Mouse (Mus musculus): ENCODE data around the gene Asphd2. TPM values are rescaled to one million over a fixed set of nuclear protein-coding genes. Genes with fewer than 3 reads are reported as not detected.

Asphd2 gene
- total and polyA plus RNA-seq, 2 experiments from 2014 or later, result 118 to 164 TPM

- Histone ChIP-seq H3K9me3 (ENCODE audit: low read length) (no peaks in the 10 kb centered on the region), H3K9ac (replicated peaks; ENCODE audit: low read length) (no peak overlapping the region), H3K4me3 (ENCODE audit: low read length) (no peak overlapping the region), H3K4me1 (ENCODE audit: insufficient read depth, low read length) (0 out of 2 replicates have a peak, but pooled peaks cover 9% of the 10 kb centered on the region), H3K36me3 (ENCODE audit: insufficient read depth, low read length) (peaks cover 23% of the 10 kb centered on the region; the same call in 1 of the 2 replicates), H3K27me3 (ENCODE audit: insufficient read depth, low read length) (no peaks in the 10 kb centered on the region), H3K4me2 (ENCODE audit: low read depth, low read length) (no peak overlapping the region), H3K27ac (no peak overlapping the region)
- no peak for TF ChIP-seq CTCF (IDR thresholded peaks at IDR 0.05; ENCODE audit: low read depth)
- no peak for ATAC-seq
- no peak for DNase-seq (ENCODE audit: low spot score)
- 80% methylated on average over 16 of the region's 16 CpGs for WGBS
These were observed 48.3 kb downstream of the Asphd2 start for GRCm38 (mm10) chr5:112346211-112346965.

- Histone ChIP-seq H3K4me2 (ENCODE audit: low read depth, low read length) (no peak overlapping the region), H3K36me3 (ENCODE audit: insufficient read depth, low read length) (peaks cover 11% of the 10 kb centered on the region; the same call in 1 of the 2 replicates), H3K9me3 (ENCODE audit: low read length) (no peaks in the 10 kb centered on the region), H3K27ac (no peak overlapping the region), H3K4me1 (ENCODE audit: insufficient read depth, low read length) (0 out of 2 replicates have a peak, but pooled peaks cover 9% of the 10 kb centered on the region), H3K4me3 (ENCODE audit: low read length) (no peak overlapping the region), H3K9ac (replicated peaks; ENCODE audit: low read length) (0 out of 2 replicates have a peak overlapping the region, but pooled peaks have one; percentile 14), H3K27me3 (ENCODE audit: insufficient read depth, low read length) (no peaks in the 10 kb centered on the region)
- ATAC-seq (no peak), DNase-seq (ENCODE audit: low spot score) (no peak)
- no peak for TF ChIP-seq CTCF (IDR thresholded peaks at IDR 0.05; ENCODE audit: low read depth)
- WGBS, result 78% methylated on average over 6 of the region's 6 CpGs
These were observed 50.3 kb downstream of the Asphd2 start for GRCm38 (mm10) chr5:112344092-112344960.

DNA sequence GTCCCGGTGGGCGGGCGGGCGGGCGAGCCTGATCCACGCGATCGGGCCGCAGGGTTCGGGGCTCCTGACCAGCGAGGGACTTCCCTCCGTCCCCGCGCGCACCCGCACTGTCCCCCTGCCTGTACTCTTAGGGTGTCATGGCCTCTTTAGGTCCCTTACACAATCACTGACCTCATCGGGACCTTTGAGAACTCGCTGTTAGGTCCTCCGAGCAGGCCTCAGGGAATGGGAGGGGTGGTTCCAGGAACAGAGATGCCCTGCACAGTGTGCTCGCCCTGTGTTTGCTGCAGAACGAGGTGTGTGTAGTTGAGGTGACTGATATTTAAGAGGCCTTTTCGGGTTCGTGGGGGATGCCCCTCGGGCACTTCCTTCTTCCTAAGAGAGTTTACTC lies 51.5 kb downstream of the Asphd2 start:
- H3K27ac ChIP-seq, result peak overlapping the region; percentile 68
- peak overlapping the region; percentile 79 for H3K9ac ChIP-seq (replicated peaks; ENCODE audit: low read length)
- 0% methylated on average over 20 of the region's 24 CpGs for WGBS
- ATAC-seq (peak; percentile 71), DNase-seq (ENCODE audit: low spot score) (no peak)
- no peaks in the 10 kb centered on the region for H3K27me3 ChIP-seq (ENCODE audit: insufficient read depth, low read length)
- H3K9me3 ChIP-seq (ENCODE audit: low read length), result no peaks in the 10 kb centered on the region
- peak overlapping the region; percentile 77 for H3K4me2 ChIP-seq (ENCODE audit: low read depth, low read length)
- no peak for TF ChIP-seq CTCF (IDR thresholded peaks at IDR 0.05; ENCODE audit: low read depth)
- 0 out of 2 replicates have a peak, but pooled peaks cover 9% of the 10 kb centered on the region for H3K4me1 ChIP-seq (ENCODE audit: insufficient read depth, low read length)
- H3K36me3 ChIP-seq (ENCODE audit: insufficient read depth, low read length), result peaks cover 15% of the 10 kb centered on the region
- H3K4me3 ChIP-seq (ENCODE audit: low read length), result peak overlapping the region; percentile 81

DNA sequence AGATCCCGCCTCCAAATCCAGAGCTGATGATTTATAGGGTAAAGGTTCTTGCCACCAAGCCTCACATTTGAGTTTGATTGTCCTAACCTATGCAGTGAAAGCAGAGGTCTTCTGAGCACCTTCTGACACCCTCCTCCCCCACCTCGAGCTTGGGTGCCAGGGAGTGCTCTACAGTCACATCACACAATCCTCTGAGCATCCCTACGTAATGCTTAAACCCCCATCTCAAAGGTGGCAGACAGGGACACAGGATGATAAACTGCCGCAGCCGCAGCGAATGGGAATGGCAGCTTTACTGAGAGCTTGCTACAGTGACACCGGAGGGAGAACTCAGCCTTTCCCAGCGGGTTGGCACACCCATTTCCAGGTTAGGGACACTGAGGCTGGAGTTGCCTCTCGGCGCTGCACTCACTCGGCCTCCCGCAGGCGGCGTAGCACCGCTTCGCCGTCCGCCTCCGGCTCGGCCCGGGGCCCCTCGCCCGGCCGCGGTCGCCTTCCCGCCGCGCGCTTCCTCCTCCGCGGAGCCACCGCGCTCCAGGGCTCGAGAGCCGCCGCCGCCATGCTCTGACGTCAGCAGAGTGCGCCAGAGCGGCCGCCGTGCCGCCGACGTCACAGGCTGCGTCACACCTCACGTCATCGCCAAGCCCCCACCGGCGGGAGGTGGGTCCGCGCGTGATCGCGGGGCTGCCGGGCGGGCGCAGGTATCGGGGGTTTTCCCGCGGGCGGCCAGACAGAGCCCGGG lies 52.0 kb downstream of the Asphd2 start, which contains the start of the genes Srrd and Hps4:
TSS of gene Srrd (minus strand) at position 578 of the 742 bp plus-strand sequence.
TSS of gene Hps4 (plus strand) at position 621 of the 742 bp plus-strand sequence.
- Histone ChIP-seq H3K4me1 (ENCODE audit: insufficient read depth, low read length) (0 out of 2 replicates have a peak, but pooled peaks cover 9% of the 10 kb centered on the region), H3K9ac (replicated peaks; ENCODE audit: low read length) (peak within 1 kb of the TSS; percentile 79)
- 2% methylated on average over 63 of the region's 64 CpGs for WGBS

GRCm38 (mm10) chr5:112339215-112339614 lies 55.5 kb downstream of the Asphd2 start:
- no peaks in the 10 kb centered on the region for H3K27me3 ChIP-seq (ENCODE audit: insufficient read depth, low read length)
- no peak overlapping the region for H3K27ac ChIP-seq
- 0 out of 2 replicates have a peak, but pooled peaks cover 4% of the 10 kb centered on the region for H3K4me1 ChIP-seq (ENCODE audit: insufficient read depth, low read length)
- no peak overlapping the region for H3K4me3 ChIP-seq (ENCODE audit: low read length)
- H3K9ac ChIP-seq (replicated peaks; ENCODE audit: low read length), result no peak overlapping the region
- peak; percentile 33 for DNase-seq (ENCODE audit: low spot score)
- ATAC-seq, result no peak
- TF ChIP-seq CTCF (IDR thresholded peaks at IDR 0.05; ENCODE audit: low read depth), result peak; percentile 45
- H3K36me3 ChIP-seq (ENCODE audit: insufficient read depth, low read length), result peaks cover 45% of the 10 kb centered on the region
- H3K4me2 ChIP-seq (ENCODE audit: low read depth, low read length), result no peak overlapping the region
- no peaks in the 10 kb centered on the region for H3K9me3 ChIP-seq (ENCODE audit: low read length)
- 49% methylated on average over 7 of the region's 7 CpGs for WGBS

More for the DNA sequence above, 52.0 kb downstream of the Asphd2 start, which contains the start of the genes Srrd and Hps4:
- Histone ChIP-seq H3K36me3 (ENCODE audit: insufficient read depth, low read length) (peaks cover 17% of the 10 kb centered on the region), H3K4me3 (ENCODE audit: low read length) (peak within 1 kb of the TSS; percentile 81), H3K27ac (peak within 1 kb of the TSS; percentile 68), H3K9me3 (ENCODE audit: low read length) (no peaks in the 10 kb centered on the region), H3K4me2 (ENCODE audit: low read depth, low read length) (peak within 1 kb of the TSS; percentile 77), H3K27me3 (ENCODE audit: insufficient read depth, low read length) (no peaks in the 10 kb centered on the region)
- no peak for TF ChIP-seq CTCF (IDR thresholded peaks at IDR 0.05; ENCODE audit: low read depth)
- ATAC-seq (peak; percentile 75), DNase-seq (ENCODE audit: low spot score) (peak; percentile 93)

- H3K4me3 ChIP-seq (ENCODE audit: low read length), result no peak overlapping the region
- no peak for ATAC-seq
These were observed 57.7 kb downstream of the Asphd2 start for GRCm38 (mm10) chr5:112337004-112337403.

More at GRCm38 (mm10) chr5:112337004-112337403, 57.7 kb downstream of the Asphd2 start:
- no peaks in the 10 kb centered on the region for H3K9me3 ChIP-seq (ENCODE audit: low read length)
- 93% methylated on average over 22 of the region's 22 CpGs for WGBS
- H3K27me3 ChIP-seq (ENCODE audit: insufficient read depth, low read length), result no peaks in the 10 kb centered on the region
- no peak overlapping the region for H3K27ac ChIP-seq
- H3K9ac ChIP-seq (replicated peaks; ENCODE audit: low read length), result no peak overlapping the region
- H3K4me1 ChIP-seq (ENCODE audit: insufficient read depth, low read length), result no peaks in the 10 kb centered on the region
- no peak overlapping the region for H3K4me2 ChIP-seq (ENCODE audit: low read depth, low read length)
- no peak for DNase-seq (ENCODE audit: low spot score)
- H3K36me3 ChIP-seq (ENCODE audit: insufficient read depth, low read length), result peaks cover 65% of the 10 kb centered on the region
- no peak for TF ChIP-seq CTCF (IDR thresholded peaks at IDR 0.05; ENCODE audit: low read depth)

All from hindbrain, postnatal 0 days (tissue).